Mouse (Mus musculus): ENCODE results near the gene Hyal2. TPM values are rescaled to one million over a fixed set of nuclear protein-coding genes. Genes with fewer than 3 reads are reported as not detected.

Gene Hyal2
- polyA plus RNA-seq, 1 experiment from 2014 or later: 82.9 TPM

GRCm38 (mm10) chr9:107540420-107540819 lies 27.3 kb upstream of the Hyal2 start:
- Histone ChIP-seq H3K9ac (no peak overlapping the region), H3K9me3 (no peaks in the 10 kb centered on the region), H3K27me3 (replicated peaks) (no peaks in the 10 kb centered on the region), H3K36me3 (replicated peaks) (peaks cover 38% of the 10 kb centered on the region), H3K4me1 (peaks cover 51% of the 10 kb centered on the region), H3K4me2 (peak overlapping the region; percentile 83), H3K27ac (no peak overlapping the region), H3K4me3 (peak overlapping the region; percentile 72; the same call in 1 of the 2 replicates)
- 73% methylated on average over 4 of the region's 4 CpGs for WGBS
- ATAC-seq (replicated peaks): no peak

GRCm38 (mm10) chr9:107541005-107541404 lies 26.7 kb upstream of the Hyal2 start:
- Histone ChIP-seq H3K36me3 (replicated peaks) (peaks cover 38% of the 10 kb centered on the region), H3K4me2 (peak overlapping the region; percentile 83), H3K27me3 (replicated peaks) (no peaks in the 10 kb centered on the region), H3K4me1 (peaks cover 50% of the 10 kb centered on the region), H3K9me3 (no peaks in the 10 kb centered on the region), H3K9ac (peak overlapping the region; percentile 63), H3K27ac (peak overlapping the region; percentile 80), H3K4me3 (peak overlapping the region; percentile 72)
- no peak for ATAC-seq (replicated peaks)
- 46% methylated on average over 10 of the region's 10 CpGs for WGBS

- Histone ChIP-seq H3K9me3 (no peaks in the 10 kb centered on the region), H3K36me3 (replicated peaks) (peaks cover 38% of the 10 kb centered on the region), H3K4me2 (peak within 1 kb of the TSS; percentile 83), H3K9ac (peak within 1 kb of the TSS; percentile 63), H3K27me3 (replicated peaks) (no peaks in the 10 kb centered on the region), H3K27ac (peak within 1 kb of the TSS; percentile 80), H3K4me3 (peak within 1 kb of the TSS; percentile 72), H3K4me1 (peaks cover 50% of the 10 kb centered on the region)
- WGBS: under 1% methylated on average over 46 of the region's 46 CpGs
- ATAC-seq (replicated peaks): peak; percentile 85
Measured at GRCm38 (mm10) chr9:107541474-107542351, 26.0 kb upstream of the Hyal2 start, which contains the start of the genes Cyb561d2 and Nprl2. Gene Cyb561d2, minus strand, starts transcription at chr9:107542193. Gene Nprl2, plus strand, starts transcription at chr9:107542226.

DNA sequence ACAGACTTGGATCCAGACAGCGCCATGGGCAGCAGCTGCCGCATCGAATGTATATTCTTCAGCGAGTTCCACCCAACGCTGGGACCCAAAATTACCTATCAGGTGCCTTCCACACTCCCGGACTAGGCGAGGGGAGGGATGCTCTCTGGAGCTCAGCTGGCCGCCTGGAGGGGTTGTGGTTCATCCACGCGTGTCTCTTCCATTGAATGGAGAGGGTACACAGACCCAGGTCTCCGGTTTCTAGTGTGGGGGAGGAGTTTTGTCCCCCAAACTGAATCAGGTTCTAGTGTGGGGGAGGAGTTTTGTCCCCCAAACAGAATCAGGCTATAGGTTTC lies 25.4 kb upstream of the Hyal2 start:
- peak overlapping the region; percentile 65 for H3K27ac ChIP-seq
- no peaks in the 10 kb centered on the region for H3K9me3 ChIP-seq
- peaks cover 38% of the 10 kb centered on the region for H3K36me3 ChIP-seq (replicated peaks)
- ATAC-seq (replicated peaks): peak; percentile 37
- WGBS: 2% methylated on average over 11 of the region's 11 CpGs
- no peaks in the 10 kb centered on the region for H3K27me3 ChIP-seq (replicated peaks)
- peak overlapping the region; percentile 83 for H3K4me2 ChIP-seq
- peaks cover 50% of the 10 kb centered on the region for H3K4me1 ChIP-seq
- H3K4me3 ChIP-seq: peak overlapping the region; percentile 72
- H3K9ac ChIP-seq: peak overlapping the region; percentile 63

GRCm38 (mm10) chr9:107542721-107543120 lies 25.0 kb upstream of the Hyal2 start:
- WGBS: 54% methylated on average over 8 of the region's 8 CpGs
- Histone ChIP-seq H3K4me3 (peak overlapping the region; percentile 72), H3K4me1 (peaks cover 50% of the 10 kb centered on the region), H3K9ac (peak overlapping the region; percentile 63), H3K27ac (no peak overlapping the region; the same call in 1 of the 2 replicates), H3K36me3 (replicated peaks) (peaks cover 38% of the 10 kb centered on the region), H3K4me2 (peak overlapping the region; percentile 83), H3K27me3 (replicated peaks) (no peaks in the 10 kb centered on the region), H3K9me3 (no peaks in the 10 kb centered on the region)
- ATAC-seq (replicated peaks): no peak

- Histone ChIP-seq H3K9ac (no peak overlapping the region), H3K9me3 (no peaks in the 10 kb centered on the region), H3K4me1 (peaks cover 53% of the 10 kb centered on the region), H3K4me3 (no peak overlapping the region), H3K27ac (no peak overlapping the region), H3K36me3 (replicated peaks) (peaks cover 32% of the 10 kb centered on the region; the same call in 1 of the 2 replicates), H3K4me2 (no peak overlapping the region; the same call in 1 of the 2 replicates), H3K27me3 (replicated peaks) (no peaks in the 10 kb centered on the region)
- WGBS: 87% methylated on average over 11 of the region's 11 CpGs
- no peak for ATAC-seq (replicated peaks)
Measured at GRCm38 (mm10) chr9:107543299-107543698, 24.4 kb upstream of the Hyal2 start.

- Histone ChIP-seq H3K9ac (no peak overlapping the region), H3K4me3 (no peak overlapping the region), H3K9me3 (no peaks in the 10 kb centered on the region), H3K4me2 (no peak overlapping the region), H3K27ac (no peak overlapping the region), H3K36me3 (replicated peaks) (peaks cover 22% of the 10 kb centered on the region; the same call in 1 of the 2 replicates), H3K4me1 (peaks cover 53% of the 10 kb centered on the region), H3K27me3 (replicated peaks) (peaks cover 5% of the 10 kb centered on the region; the same call in 1 of the 2 replicates)
- no peak for ATAC-seq (replicated peaks)
- 93% methylated on average over 17 of the region's 17 CpGs for WGBS
Measured at GRCm38 (mm10) chr9:107544196-107544700, 23.5 kb upstream of the Hyal2 start.

- 93% methylated on average over 12 of the region's 12 CpGs for WGBS
- no peak overlapping the region for H3K9ac ChIP-seq
- peaks cover 18% of the 10 kb centered on the region; the same call in 1 of the 2 replicates for H3K36me3 ChIP-seq (replicated peaks)
- peaks cover 10% of the 10 kb centered on the region; the same call in 1 of the 2 replicates for H3K27me3 ChIP-seq (replicated peaks)
- peaks cover 53% of the 10 kb centered on the region for H3K4me1 ChIP-seq
- no peak overlapping the region for H3K4me2 ChIP-seq
- H3K4me3 ChIP-seq: no peak overlapping the region
- ATAC-seq (replicated peaks): no peak
- H3K9me3 ChIP-seq: no peaks in the 10 kb centered on the region
- H3K27ac ChIP-seq: no peak overlapping the region
Measured at GRCm38 (mm10) chr9:107544729-107545128, 23.0 kb upstream of the Hyal2 start.

DNA sequence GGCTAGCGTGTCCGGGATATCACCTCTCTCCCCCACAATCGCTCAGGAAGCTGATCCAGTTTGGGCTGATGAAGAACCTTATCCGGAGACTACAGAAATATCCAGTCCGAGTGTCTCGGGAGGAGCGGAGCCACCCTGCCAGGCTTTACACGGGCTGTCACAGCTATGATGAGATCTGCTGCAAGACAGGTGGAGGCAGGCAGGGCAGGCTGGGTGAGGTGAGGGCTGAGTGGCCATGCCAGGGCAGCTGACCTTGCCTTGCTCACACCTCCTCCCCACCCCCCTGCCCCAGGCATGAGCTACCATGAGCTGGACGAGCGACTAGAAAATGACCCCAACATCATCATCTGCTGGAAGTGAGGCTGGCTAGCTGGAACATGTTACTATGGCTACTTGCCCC lies 22.5 kb upstream of the Hyal2 start:
- H3K4me3 ChIP-seq: no peak overlapping the region
- H3K9me3 ChIP-seq: no peaks in the 10 kb centered on the region
- 90% methylated on average over 10 of the region's 10 CpGs for WGBS
- H3K27ac ChIP-seq: no peak overlapping the region
- H3K4me2 ChIP-seq: no peak overlapping the region
- H3K9ac ChIP-seq: no peak overlapping the region
- H3K27me3 ChIP-seq (replicated peaks): peaks cover 15% of the 10 kb centered on the region
- ATAC-seq (replicated peaks): no peak
- peaks cover 13% of the 10 kb centered on the region; the same call in 1 of the 2 replicates for H3K36me3 ChIP-seq (replicated peaks)
- peaks cover 51% of the 10 kb centered on the region for H3K4me1 ChIP-seq

DNA sequence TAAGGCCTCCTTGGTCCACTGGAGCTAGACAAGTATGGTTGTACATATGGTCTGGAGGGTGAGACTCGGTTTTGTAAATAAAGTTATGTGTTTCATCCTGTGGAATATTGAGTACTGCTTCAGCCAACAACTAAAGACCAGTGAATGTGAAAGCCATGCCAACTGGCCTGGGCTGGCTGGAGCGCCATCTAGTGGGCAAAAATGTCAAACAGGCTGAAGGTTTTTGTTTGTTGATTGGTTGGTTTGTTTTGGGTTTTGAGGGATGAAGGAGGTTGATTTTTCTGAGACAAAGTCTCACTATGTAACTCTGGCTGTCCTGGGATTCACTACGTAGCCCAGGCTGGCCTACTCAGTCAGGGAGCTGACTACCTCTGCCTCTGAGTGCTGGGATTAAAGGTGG lies 22.1 kb upstream of the Hyal2 start:
- H3K27ac ChIP-seq: no peak overlapping the region
- no peak for ATAC-seq (replicated peaks)
- peaks cover 47% of the 10 kb centered on the region for H3K4me1 ChIP-seq
- no peak overlapping the region for H3K4me2 ChIP-seq
- no peak overlapping the region for H3K4me3 ChIP-seq
- peaks cover 13% of the 10 kb centered on the region; the same call in 1 of the 2 replicates for H3K36me3 ChIP-seq (replicated peaks)
- WGBS: 6% methylated on average over 3 of the region's 3 CpGs
- peaks cover 19% of the 10 kb centered on the region for H3K27me3 ChIP-seq (replicated peaks)
- no peak overlapping the region for H3K9ac ChIP-seq
- no peaks in the 10 kb centered on the region for H3K9me3 ChIP-seq

GRCm38 (mm10) chr9:107547026-107547425 lies 20.7 kb upstream of the Hyal2 start, which contains the start of gene Zmynd10:
Gene Zmynd10, plus strand, starts transcription at chr9:107547298.
- Histone ChIP-seq H3K9me3 (no peaks in the 10 kb centered on the region), H3K9ac (peak within 1 kb of the TSS; percentile 31; the same call in 1 of the 2 replicates), H3K36me3 (replicated peaks) (peaks cover 13% of the 10 kb centered on the region; the same call in 1 of the 2 replicates), H3K27me3 (replicated peaks) (peaks cover 33% of the 10 kb centered on the region), H3K4me1 (peaks cover 49% of the 10 kb centered on the region), H3K4me2 (peak within 1 kb of the TSS; percentile 60), H3K4me3 (peak within 1 kb of the TSS; percentile 27), H3K27ac (peak within 1 kb of the TSS; percentile 57; the same call in 1 of the 2 replicates)
- ATAC-seq (replicated peaks): peak; percentile 51
- 2% methylated on average over 20 of the region's 20 CpGs for WGBS

GRCm38 (mm10) chr9:107547957-107548356 lies 19.8 kb upstream of the Hyal2 start:
- no peak for ATAC-seq (replicated peaks)
- no peak overlapping the region for H3K27ac ChIP-seq

More at GRCm38 (mm10) chr9:107547957-107548356, 19.8 kb upstream of the Hyal2 start:
- Histone ChIP-seq H3K27me3 (replicated peaks) (peaks cover 42% of the 10 kb centered on the region), H3K9me3 (no peaks in the 10 kb centered on the region), H3K4me3 (no peak overlapping the region), H3K4me2 (no peak overlapping the region), H3K36me3 (replicated peaks) (peaks cover 13% of the 10 kb centered on the region; the same call in 1 of the 2 replicates), H3K9ac (no peak overlapping the region), H3K4me1 (peaks cover 43% of the 10 kb centered on the region)
- WGBS: 77% methylated on average over 5 of the region's 5 CpGs

Measured in midbrain, embryonic 15.5 days (tissue).